Mouse (Mus musculus) testis, adult 2 months (tissue): ENCODE data around the gene Pusl1.

Source experiments
- CTCF ChIP-seq: fragments of 200-500 bp; IDR thresholded peaks from 2 replicates; pipeline ENCODE4 v1.5.1; 2012; ENCODE audit warnings: low read depth, mild to moderate bottlenecking, inconsistent platforms, low read length, moderate library complexity; ENCODE audit not compliant: control insufficient read depth, insufficient read depth, insufficient replicate concordance
- POLR2A ChIP-seq: fragments of 200-500 bp; IDR thresholded peaks from 2 replicates; pipeline ENCODE4 v1.6.1; 2012; ENCODE audit warnings: low read depth, mild to moderate bottlenecking, inconsistent platforms, low read length, moderate library complexity; ENCODE audit not compliant: control insufficient read depth

- TF ChIP-seq POLR2A (no peak), CTCF (no peak)
These were observed 22.8 kb downstream of the Pusl1 start for GRCm38 (mm10) chr4:155868614-155869298.
